Mouse (Mus musculus): ENCODE results near the gene Bnipl. TPM values are rescaled to one million over a fixed set of nuclear protein-coding genes. Genes with fewer than 3 reads are reported as not detected.
A peak's percentile ranks its signal among the peaks of the same experiment; 100 is the strongest.

The Bnipl gene
- polyA plus RNA-seq, 1 experiment from 2014 or later, result not detected

- H3K36me3 ChIP-seq (ENCODE audit: control insufficient read depth, insufficient read depth, low read length), result peaks cover 34% of the 10 kb centered on the region
- H3K9ac ChIP-seq (ENCODE audit: low read depth, low read length), result peak overlapping the region; percentile 95
- peak overlapping the region; percentile 96 for H3K4me2 ChIP-seq
- peaks cover 35% of the 10 kb centered on the region for H3K4me1 ChIP-seq (ENCODE audit: control insufficient read depth, insufficient read depth, low read length)
- H3K27me3 ChIP-seq (ENCODE audit: control insufficient read depth, insufficient read depth, low read length), result no peaks in the 10 kb centered on the region
- H3K27ac ChIP-seq (ENCODE audit: low read depth, low read length), result peak overlapping the region; percentile 97
- WGBS (ENCODE audit: insufficient replicate concordance), result 4% methylated on average over 13 of the region's 13 CpGs
- no peaks in the 10 kb centered on the region for H3K9me3 ChIP-seq (replicated peaks; ENCODE audit: control insufficient read depth, low read length)
- no peak for ATAC-seq (replicated peaks; ENCODE audit: insufficient number of reproducible peaks, low FRiP score, low TSS enrichment)
- H3K4me3 ChIP-seq (ENCODE audit: low read depth, low read length), result peak overlapping the region; percentile 92
Observed at GRCm38 (mm10) chr3:95229781-95230494, 21.1 kb downstream of the Bnipl start.

- Histone ChIP-seq H3K27me3 (ENCODE audit: control insufficient read depth, insufficient read depth, low read length) (no peaks in the 10 kb centered on the region), H3K36me3 (ENCODE audit: control insufficient read depth, insufficient read depth, low read length) (peaks cover 29% of the 10 kb centered on the region), H3K9me3 (replicated peaks; ENCODE audit: control insufficient read depth, low read length) (no peaks in the 10 kb centered on the region), H3K4me3 (ENCODE audit: low read depth, low read length) (peak overlapping the region; percentile 92), H3K9ac (ENCODE audit: low read depth, low read length) (peak overlapping the region; percentile 95), H3K4me2 (peak overlapping the region; percentile 96), H3K4me1 (ENCODE audit: control insufficient read depth, insufficient read depth, low read length) (peaks cover 39% of the 10 kb centered on the region), H3K27ac (ENCODE audit: low read depth, low read length) (peak overlapping the region; percentile 97)
- WGBS (ENCODE audit: insufficient replicate concordance), result under 1% methylated on average over 43 of the region's 43 CpGs
- ATAC-seq (replicated peaks; ENCODE audit: insufficient number of reproducible peaks, low FRiP score, low TSS enrichment), result 0 out of 2 replicates have a peak, but pooled peaks have one; percentile 3
Observed at GRCm38 (mm10) chr3:95228894-95229780, 21.9 kb downstream of the Bnipl start.

- H3K27ac ChIP-seq (ENCODE audit: low read depth, low read length), result peak within 1 kb of the TSS; percentile 97
- peak within 1 kb of the TSS; percentile 95 for H3K9ac ChIP-seq (ENCODE audit: low read depth, low read length)
- peaks cover 40% of the 10 kb centered on the region for H3K4me1 ChIP-seq (ENCODE audit: control insufficient read depth, insufficient read depth, low read length)
- H3K9me3 ChIP-seq (replicated peaks; ENCODE audit: control insufficient read depth, low read length), result no peaks in the 10 kb centered on the region
- under 1% methylated on average over 64 of the region's 64 CpGs for WGBS (ENCODE audit: insufficient replicate concordance)
- peak within 1 kb of the TSS; percentile 92 for H3K4me3 ChIP-seq (ENCODE audit: low read depth, low read length)
- peak; percentile 85 for ATAC-seq (replicated peaks; ENCODE audit: insufficient number of reproducible peaks, low FRiP score, low TSS enrichment)
- H3K27me3 ChIP-seq (ENCODE audit: control insufficient read depth, insufficient read depth, low read length), result no peaks in the 10 kb centered on the region
- peaks cover 28% of the 10 kb centered on the region for H3K36me3 ChIP-seq (ENCODE audit: control insufficient read depth, insufficient read depth, low read length)
- H3K4me2 ChIP-seq, result peak within 1 kb of the TSS; percentile 96
Observed at GRCm38 (mm10) chr3:95228148-95228893, 22.7 kb downstream of the Bnipl start, which contains the start of gene Cdc42se1. Cdc42se1 (plus strand) TSS chr3:95228732.

GRCm38 (mm10) chr3:95227214-95227613 is 23.8 kb downstream of the Bnipl start:
- WGBS (ENCODE audit: insufficient replicate concordance), result 34% methylated on average over 1 of the region's 1 CpGs
- H3K4me1 ChIP-seq (ENCODE audit: control insufficient read depth, insufficient read depth, low read length), result peaks cover 32% of the 10 kb centered on the region
- peak overlapping the region; percentile 52; the same call in 1 of the 2 replicates for H3K9ac ChIP-seq (ENCODE audit: low read depth, low read length)
- peak overlapping the region; percentile 96 for H3K4me2 ChIP-seq
- H3K4me3 ChIP-seq (ENCODE audit: low read depth, low read length), result peak overlapping the region; percentile 92
- H3K9me3 ChIP-seq (replicated peaks; ENCODE audit: control insufficient read depth, low read length), result no peaks in the 10 kb centered on the region
- H3K27me3 ChIP-seq (ENCODE audit: control insufficient read depth, insufficient read depth, low read length), result no peaks in the 10 kb centered on the region
- H3K36me3 ChIP-seq (ENCODE audit: control insufficient read depth, insufficient read depth, low read length), result peaks cover 22% of the 10 kb centered on the region
- ATAC-seq (replicated peaks; ENCODE audit: insufficient number of reproducible peaks, low FRiP score, low TSS enrichment), result no peak
- no peak overlapping the region for H3K27ac ChIP-seq (ENCODE audit: low read depth, low read length)

GRCm38 (mm10) chr3:95224295-95224694 is 26.7 kb downstream of the Bnipl start:
- Histone ChIP-seq H3K4me2 (no peak overlapping the region), H3K27me3 (ENCODE audit: control insufficient read depth, insufficient read depth, low read length) (no peaks in the 10 kb centered on the region), H3K4me1 (ENCODE audit: control insufficient read depth, insufficient read depth, low read length) (peaks cover 9% of the 10 kb centered on the region; the same call in 1 of the 2 replicates), H3K9me3 (replicated peaks; ENCODE audit: control insufficient read depth, low read length) (no peaks in the 10 kb centered on the region), H3K36me3 (ENCODE audit: control insufficient read depth, insufficient read depth, low read length) (peaks cover 16% of the 10 kb centered on the region), H3K9ac (ENCODE audit: low read depth, low read length) (no peak overlapping the region), H3K4me3 (ENCODE audit: low read depth, low read length) (no peak overlapping the region), H3K27ac (ENCODE audit: low read depth, low read length) (no peak overlapping the region)
- no peak for ATAC-seq (replicated peaks; ENCODE audit: insufficient number of reproducible peaks, low FRiP score, low TSS enrichment)
- 36% methylated on average over 6 of the region's 6 CpGs for whole genome bisulfite sequencing (ENCODE audit: insufficient replicate concordance)

- Histone ChIP-seq H3K27ac (ENCODE audit: low read depth, low read length) (no peak overlapping the region), H3K9me3 (replicated peaks; ENCODE audit: control insufficient read depth, low read length) (no peaks in the 10 kb centered on the region), H3K9ac (ENCODE audit: low read depth, low read length) (no peak overlapping the region), H3K4me1 (ENCODE audit: control insufficient read depth, insufficient read depth, low read length) (peaks cover 9% of the 10 kb centered on the region; the same call in 1 of the 2 replicates), H3K27me3 (ENCODE audit: control insufficient read depth, insufficient read depth, low read length) (no peaks in the 10 kb centered on the region), H3K4me2 (no peak overlapping the region), H3K36me3 (ENCODE audit: control insufficient read depth, insufficient read depth, low read length) (peaks cover 16% of the 10 kb centered on the region), H3K4me3 (ENCODE audit: low read depth, low read length) (no peak overlapping the region)
- no peak for ATAC-seq (replicated peaks; ENCODE audit: insufficient number of reproducible peaks, low FRiP score, low TSS enrichment)
- WGBS (ENCODE audit: insufficient replicate concordance), result 82% methylated on average over 2 of the region's 2 CpGs
Observed at GRCm38 (mm10) chr3:95223041-95223440, 28.0 kb downstream of the Bnipl start.

- ATAC-seq (replicated peaks; ENCODE audit: insufficient number of reproducible peaks, low FRiP score, low TSS enrichment), result no peak
- peak overlapping the region; percentile 86 for H3K9ac ChIP-seq (ENCODE audit: low read depth, low read length)
- peak overlapping the region; percentile 64 for H3K4me3 ChIP-seq (ENCODE audit: low read depth, low read length)
- peaks cover 15% of the 10 kb centered on the region for H3K36me3 ChIP-seq (ENCODE audit: control insufficient read depth, insufficient read depth, low read length)
- peak overlapping the region; percentile 97 for H3K27ac ChIP-seq (ENCODE audit: low read depth, low read length)
- no peaks in the 10 kb centered on the region for H3K9me3 ChIP-seq (replicated peaks; ENCODE audit: control insufficient read depth, low read length)
- 68% methylated on average over 6 of the region's 6 CpGs for WGBS (ENCODE audit: insufficient replicate concordance)
- H3K4me1 ChIP-seq (ENCODE audit: control insufficient read depth, insufficient read depth, low read length), result no peaks in the 10 kb centered on the region
- H3K4me2 ChIP-seq, result peak overlapping the region; percentile 70
- H3K27me3 ChIP-seq (ENCODE audit: control insufficient read depth, insufficient read depth, low read length), result no peaks in the 10 kb centered on the region
Observed at GRCm38 (mm10) chr3:95218466-95219137, 32.4 kb downstream of the Bnipl start.
